Mouse (Mus musculus): Measurements from ENCODE around the gene Gm6502. TPM values are rescaled to one million over a fixed set of nuclear protein-coding genes. Genes with fewer than 3 reads are reported as not detected.
"Not testable (repeated sequence)": the region's sequence is repeated elsewhere in the genome, so short reads cannot be mapped to it uniquely, and the experiment has no call there.

Gm6502 gene
- not detected for total RNA-seq (2021)
- long read RNA-seq, experiment 1, result 0 reads
- long read RNA-seq, experiment 2, result 0 reads

GRCm38 (mm10) chr5:94314135-94314534 is at the start of gene Gm6502:
Gm6502 (plus strand) TSS chr5:94314435.
- H3K4me3 ChIP-seq; H3K27ac ChIP-seq; intact Hi-C loops (cut with DNase I); DNase-seq (ENCODE audit: extremely low spot score in 1 of 2, low spot score in 2 of 2): not testable (repeated sequence)

DNA sequence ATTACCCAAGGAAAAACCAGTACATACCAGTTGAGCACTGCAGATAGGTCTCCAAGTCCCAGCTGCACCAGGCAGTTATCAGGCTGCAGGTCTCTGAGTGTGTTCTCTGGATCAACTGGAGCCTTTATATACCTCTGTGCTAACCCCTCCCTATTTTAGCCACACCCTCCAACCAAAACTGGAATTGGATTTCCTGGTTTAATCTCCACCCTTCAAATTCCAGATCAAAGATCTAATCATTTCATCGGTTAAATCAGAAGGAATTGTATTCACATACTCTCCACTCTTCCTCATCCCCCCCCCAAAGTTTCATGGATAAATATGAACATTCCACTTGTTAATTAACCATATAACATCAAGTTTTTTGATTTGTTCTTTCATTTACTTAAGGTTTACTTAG is 7.5 kb upstream of the Gm6502 start, which contains the start of gene A430089I19Rik:
A430089I19Rik (minus strand) TSS at position 101 of the 400 bp plus-strand sequence.
- not testable (repeated sequence) for DNase-seq (ENCODE audit: extremely low spot score in 1 of 2, low spot score in 2 of 2)

DNA sequence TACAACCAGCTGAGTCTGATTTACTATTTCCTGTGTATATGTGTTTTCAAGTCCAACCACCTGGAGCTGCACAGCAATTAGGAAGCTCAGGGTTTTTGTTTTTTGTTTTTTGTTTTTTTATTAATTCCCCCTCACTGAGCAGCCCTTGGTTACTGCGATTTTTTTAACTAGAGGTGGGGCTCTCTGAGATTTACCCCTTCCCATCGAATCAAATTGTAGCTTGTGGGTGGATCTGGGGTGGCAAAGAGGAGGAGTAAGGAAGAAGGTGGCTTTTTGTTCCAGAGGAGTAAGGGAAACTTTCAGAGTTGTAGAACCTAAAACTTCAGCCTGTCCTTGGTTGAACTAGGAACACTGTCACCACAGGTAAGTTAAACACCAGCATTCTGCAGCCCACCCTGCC is 25.2 kb downstream of the Gm6502 start, which contains the start of gene AA792892:
AA792892 (plus strand) TSS at position 301 of the 400 bp plus-strand sequence.
- H3K4me3 ChIP-seq; H3K27ac ChIP-seq; intact Hi-C loops (cut with DNase I); DNase-seq (ENCODE audit: extremely low spot score in 1 of 2, low spot score in 2 of 2): not testable (repeated sequence)

More for the DNA sequence above, 7.5 kb upstream of the Gm6502 start, which contains the start of gene A430089I19Rik:
- intact Hi-C loops (cut with DNase I); H3K27ac ChIP-seq; H3K4me3 ChIP-seq: not testable (repeated sequence)

Other genes with a start within 250 kb of the Gm6502 start
- gene BC061212, start 243.9 kb upstream of the Gm6502 start, total RNA-seq (2021), result not detected
- not detected for gene Gm6351, start 238.1 kb upstream of the Gm6502 start, total RNA-seq (2021)
- not detected for gene Gm3106, start 96.4 kb upstream of the Gm6502 start, total RNA-seq (2021)
- gene A430089I19Rik, start 7.6 kb upstream of the Gm6502 start, total RNA-seq (2021), result not detected
- gene AA792892, start 25.3 kb downstream of the Gm6502 start, total RNA-seq (2021), result not detected
- gene Gm7682, start 131.3 kb downstream of the Gm6502 start, total RNA-seq (2021), result not detected
- not detected for gene Gm3139, start 211.9 kb downstream of the Gm6502 start, total RNA-seq (2021)

Data from left cerebral cortex, adult 2 months (tissue).